Mouse (Mus musculus) erythroblast, embryonic 14.5 days (primary cell): ENCODE measurements around the gene Selenbp1.

Source experiments
- GATA1 ChIP-seq: IDR thresholded peaks from 2 replicates; pipeline ENCODE4 v1.6.1; 2012; ENCODE audit warnings: low read length, inconsistent platforms, mixed read lengths
- TAL1 ChIP-seq: IDR thresholded peaks from 3 replicates; pipeline ENCODE4 v1.6.1; 2012; ENCODE audit warnings: low read length, inconsistent platforms, mixed read lengths

GRCm38 (mm10) chr3:94959871-94960270 lies 27.0 kb downstream of the Selenbp1 start:
- TF ChIP-seq GATA1 (no peak), TAL1 (no peak)
